Mouse (Mus musculus): ENCODE results near the gene Hs3st1. TPM values are rescaled to one million over a fixed set of nuclear protein-coding genes. Genes with fewer than 3 reads are reported as not detected.

Hs3st1 gene
- 19.0 and 22.7 TPM in 2 replicates for polyA plus RNA-seq (2012; rRNA removed; ENCODE audit: low replicate concordance)

DNA sequence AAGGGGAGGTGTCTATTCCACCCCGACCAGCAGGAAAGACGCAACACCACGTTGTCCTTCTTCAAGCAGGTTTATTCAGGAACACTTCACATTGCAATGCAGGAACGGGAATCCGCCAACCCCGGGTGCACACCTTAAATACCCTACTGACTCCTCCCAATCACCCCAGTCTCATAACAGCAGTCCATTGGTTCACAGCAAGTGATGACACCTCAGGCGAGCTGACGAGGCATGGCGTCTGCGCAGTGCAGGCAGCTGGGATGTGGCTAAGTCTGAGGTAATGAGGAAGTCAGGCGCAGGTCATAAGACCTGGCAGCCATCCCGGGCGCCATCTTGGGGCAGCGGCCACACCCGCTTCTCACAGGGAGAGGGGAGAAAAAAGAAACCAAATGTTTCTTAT, at the start of gene Hs3st1:
Hs3st1 (minus strand) TSS at position 101 of the 400 bp plus-strand sequence.

Measured in subcutaneous adipose tissue, adult 2 months (tissue).